Mouse (Mus musculus): ENCODE data around the gene Tmc6.

DNA sequence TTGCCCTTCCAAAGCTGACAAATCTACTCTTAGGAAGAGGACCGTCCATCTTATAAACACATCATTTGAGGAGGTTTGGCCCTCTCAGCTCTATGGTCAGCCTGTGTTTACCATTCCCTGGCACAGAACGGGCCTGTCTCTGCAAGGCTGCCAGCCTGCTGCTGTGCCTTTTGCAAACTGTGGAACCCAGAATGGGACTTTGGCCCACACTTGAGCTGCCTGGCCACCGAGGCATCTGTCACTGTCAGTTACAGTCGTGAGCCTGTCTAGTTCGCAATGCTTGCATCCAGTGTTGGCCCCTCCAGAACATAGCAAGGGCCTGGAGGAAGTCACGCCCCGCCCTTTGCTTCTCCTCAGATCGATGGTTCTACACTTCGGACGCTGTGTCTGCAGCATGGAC is 22.7 kb downstream of the Tmc6 start:
- no peak for TF ChIP-seq MAFK (IDR thresholded peaks at IDR 0.05; ENCODE audit: insufficient read depth, low read depth, low read length)
- no peak for TF ChIP-seq CHD2 (IDR thresholded peaks at IDR 0.05; ENCODE audit: low read depth, low read length)

Data from ES-E14 (cell line).